Mouse (Mus musculus) kidney, postnatal 0 days (tissue): ENCODE data around the gene Timd2. TPM values are rescaled to one million over a fixed set of nuclear protein-coding genes. Genes with fewer than 3 reads are reported as not detected.
A peak's percentile ranks its signal among the peaks of the same experiment; 100 is the strongest.
"Not testable (repeated sequence)": the region's sequence is repeated elsewhere in the genome, so short reads cannot be mapped to it uniquely, and the experiment has no call there.

ENCODE experiments used
- ATAC-seq: fragments of 200-750 bp; cut with Nextera tagmentation; replicated peaks from 2 replicates; pipeline ENCODE4 v1.8.0; 2017; ENCODE audit warnings: low read depth, moderate number of reproducible peaks, moderate TSS enrichment, moderate library complexity; ENCODE audit not compliant: low FRiP score
- DNase-seq: peaks from one replicate; pipeline ENCODE4 v3.0.0-alpha.2; 2016; ENCODE audit warnings: low spot score
- H3K27ac ChIP-seq: fragments of 300-500 bp; sonication (generic); 2 replicates; pipeline ENCODE4 v1.5.1; 2014; ENCODE audit warnings: mild to moderate bottlenecking
- H3K27me3 ChIP-seq: fragments of 300-500 bp; sonication (generic); 2 replicates; pipeline ENCODE4 v1.6.1; 2014; ENCODE audit warnings: low read length, mixed read lengths; ENCODE audit not compliant: insufficient read depth
- H3K36me3 ChIP-seq: fragments of 300-500 bp; sonication (generic); 2 replicates; pipeline ENCODE4 v1.6.1; 2014; ENCODE audit warnings: low read length, mixed read lengths; ENCODE audit not compliant: insufficient read depth
- H3K4me1 ChIP-seq: fragments of 300-500 bp; sonication (generic); replicated peaks from 2 replicates; pipeline ENCODE4 v1.6.1; 2014; ENCODE audit warnings: antibody characterized with exemption, low read length, mixed read lengths; ENCODE audit not compliant: insufficient read depth
- H3K4me2 ChIP-seq: fragments of 300-500 bp; sonication (generic); 2 replicates; pipeline ENCODE4 v1.6.1; 2014; ENCODE audit warnings: mild to moderate bottlenecking, low read length, moderate library complexity, mixed read lengths
- H3K4me3 ChIP-seq: fragments of 300-500 bp; sonication (generic); replicated peaks from 2 replicates; pipeline ENCODE4 v1.5.1; 2014; ENCODE audit warnings: low read depth, low read length
- H3K9ac ChIP-seq: fragments of 300-500 bp; sonication (generic); 2 replicates; pipeline ENCODE4 v1.6.1; 2014; ENCODE audit warnings: low read depth, low read length
- H3K9me3 ChIP-seq: fragments of 300-500 bp; sonication (generic); replicated peaks from 2 replicates; pipeline ENCODE4 v1.6.1; 2016; ENCODE audit warnings: low read length, inconsistent platforms, mixed read lengths
- CTCF ChIP-seq: IDR thresholded peaks from 2 replicates; pipeline ENCODE4 v1.5.1; 2016; ENCODE audit warnings: antibody characterized with exemption, low read depth, mild to moderate bottlenecking, moderate library complexity
- WGBS: fragments of 180-500 bp; shearing (Covaris S2); extraction: QIAGEN DNeasy Blood & Tissue Kit; methylation state at CpG from one replicate; pipeline ENCODE4 v1.1.7; 2014; 5-methylcytosine and 5-hydroxymethylcytosine counted together
- polyA plus RNA-seq: library from polyadenylated mRNA; unstranded; fragments of >200 nt; fragmentation: Nextera tagmentation; extraction: Ambion mirVana; gene quantifications from 2 replicates; pipeline ENCODE4 v1.2.1, GENCODE M21; 2015

Gene Timd2
- polyA plus RNA-seq, 1 experiment from 2014 or later: 0.67 TPM

DNA sequence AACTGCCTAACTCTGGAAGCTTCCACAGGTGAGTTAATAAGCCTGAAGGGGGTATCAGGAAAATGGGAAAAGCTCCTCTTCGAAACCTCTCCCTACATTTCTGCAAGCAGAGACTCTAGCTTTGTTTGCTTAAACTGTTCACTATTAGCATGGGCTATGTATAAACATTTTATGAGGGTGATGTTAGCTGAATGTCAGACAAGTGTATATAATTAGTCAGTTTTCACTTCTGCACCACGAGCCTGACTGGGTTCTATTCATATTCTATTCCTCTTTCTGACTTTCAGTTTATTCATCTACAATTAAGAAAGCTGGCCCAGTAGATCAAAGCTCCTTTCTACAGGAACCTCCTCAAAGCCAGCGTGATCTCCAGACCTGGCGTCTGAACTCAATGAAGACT lies 32.6 kb upstream of the Timd2 start:
- no peak overlapping the region for H3K4me3 ChIP-seq
- no peaks in the 10 kb centered on the region for H3K4me1 ChIP-seq
- H3K36me3 ChIP-seq: no peaks in the 10 kb centered on the region
- WGBS: 90% methylated on average over 4 of the region's 4 CpGs
- H3K9ac ChIP-seq: no peak overlapping the region
- ATAC-seq: no peak
- H3K27ac ChIP-seq: no peak overlapping the region
- no peak for DNase-seq
- no peaks in the 10 kb centered on the region for H3K9me3 ChIP-seq
- H3K27me3 ChIP-seq: no peaks in the 10 kb centered on the region
- no peak for TF ChIP-seq CTCF
- H3K4me2 ChIP-seq: no peak overlapping the region

DNA sequence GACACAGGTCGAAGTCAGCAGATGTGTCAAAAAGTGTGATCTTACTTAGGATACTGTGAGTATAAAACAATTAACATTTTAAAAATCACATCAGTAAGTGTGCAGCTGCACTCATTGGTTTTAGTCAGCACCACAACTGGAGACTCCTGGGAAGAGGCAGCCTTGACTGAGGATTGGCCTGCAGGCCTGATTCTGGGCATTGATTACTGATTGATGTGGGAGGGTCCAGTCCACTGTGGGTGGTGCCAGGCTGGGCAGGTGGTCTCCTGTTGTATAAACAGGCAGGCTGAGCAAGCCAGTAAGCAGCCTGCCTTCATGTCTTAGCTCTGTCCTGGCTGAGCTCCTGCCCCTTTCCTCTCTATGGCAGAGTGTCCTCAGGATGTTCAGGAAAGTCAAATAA lies 28.2 kb upstream of the Timd2 start, which contains the start of gene Havcr1:
Gene Havcr1, plus strand, starts transcription at position 5 of the 400 bp plus-strand sequence.
- H3K4me1 ChIP-seq, H3K36me3 ChIP-seq, ATAC-seq, H3K9ac ChIP-seq, H3K4me3 ChIP-seq, H3K27ac ChIP-seq, DNase-seq, H3K27me3 ChIP-seq, H3K9me3 ChIP-seq, H3K4me2 ChIP-seq: not testable (repeated sequence)
- 85% methylated on average over 1 of the region's 1 CpGs for WGBS

DNA sequence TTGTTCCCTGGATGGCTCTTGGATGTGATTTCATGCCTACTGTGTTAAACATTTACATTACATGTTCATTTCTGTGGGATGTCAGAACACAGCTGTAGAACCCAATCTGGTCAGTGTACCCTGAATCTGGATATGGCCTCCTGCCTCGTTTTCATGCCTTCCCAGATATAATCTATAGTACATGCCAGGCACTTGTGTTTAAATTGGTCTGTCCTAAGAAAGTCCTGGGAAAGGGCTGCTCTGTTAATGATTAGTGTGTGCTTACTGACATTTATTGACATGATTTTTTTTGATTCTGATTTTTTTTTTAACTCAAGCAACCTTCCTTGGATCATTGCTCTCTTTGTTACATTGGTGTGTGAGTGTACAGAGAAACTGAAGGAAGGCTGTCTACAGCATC lies 27.8 kb upstream of the Timd2 start:
- Histone ChIP-seq H3K27ac (no peak overlapping the region), H3K36me3 (no peaks in the 10 kb centered on the region), H3K9ac (no peak overlapping the region), H3K4me3 (no peak overlapping the region), H3K4me2 (no peak overlapping the region), H3K4me1 (no peaks in the 10 kb centered on the region), H3K9me3 (no peaks in the 10 kb centered on the region), H3K27me3 (no peaks in the 10 kb centered on the region)
- no peak for ATAC-seq
- peak; percentile 6 for DNase-seq
- TF ChIP-seq CTCF: no peak
- WGBS: 38% methylated on average over 1 of the region's 1 CpGs

DNA sequence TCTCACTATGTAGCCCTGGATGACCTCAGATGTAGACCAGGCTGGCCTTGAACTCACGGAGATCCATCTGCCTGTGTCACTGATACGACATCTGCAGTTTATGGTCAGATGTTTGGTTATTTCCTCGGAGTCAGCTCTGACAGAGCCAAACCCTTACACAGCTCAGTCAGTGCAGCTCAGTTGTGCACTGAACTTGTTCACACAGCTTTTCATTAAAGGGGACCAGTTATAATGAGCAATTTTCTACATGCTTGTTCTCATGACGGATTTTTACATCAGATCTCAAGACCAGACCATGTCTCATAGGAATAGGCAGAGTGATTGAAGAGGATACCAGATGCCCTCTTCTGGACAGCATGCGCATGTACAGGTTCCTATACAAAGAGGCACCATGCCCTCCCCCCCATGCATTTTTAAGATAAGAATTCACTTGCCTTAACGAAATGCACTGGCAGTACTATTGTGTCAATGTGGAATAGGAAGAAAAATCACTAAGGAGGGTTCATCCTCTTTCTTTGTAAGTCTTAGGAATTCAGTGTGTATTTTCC lies 26.5 kb upstream of the Timd2 start:
- no peaks in the 10 kb centered on the region for H3K36me3 ChIP-seq
- no peaks in the 10 kb centered on the region for H3K27me3 ChIP-seq
- 63% methylated on average over 6 of the region's 6 CpGs for WGBS
- H3K27ac ChIP-seq: no peak overlapping the region
- H3K9me3 ChIP-seq: no peaks in the 10 kb centered on the region
- TF ChIP-seq CTCF: peak; percentile 66
- no peak for ATAC-seq
- DNase-seq: peak; percentile 50
- H3K9ac ChIP-seq: no peak overlapping the region
- H3K4me2 ChIP-seq: no peak overlapping the region
- no peak overlapping the region for H3K4me3 ChIP-seq
- no peaks in the 10 kb centered on the region for H3K4me1 ChIP-seq

DNA sequence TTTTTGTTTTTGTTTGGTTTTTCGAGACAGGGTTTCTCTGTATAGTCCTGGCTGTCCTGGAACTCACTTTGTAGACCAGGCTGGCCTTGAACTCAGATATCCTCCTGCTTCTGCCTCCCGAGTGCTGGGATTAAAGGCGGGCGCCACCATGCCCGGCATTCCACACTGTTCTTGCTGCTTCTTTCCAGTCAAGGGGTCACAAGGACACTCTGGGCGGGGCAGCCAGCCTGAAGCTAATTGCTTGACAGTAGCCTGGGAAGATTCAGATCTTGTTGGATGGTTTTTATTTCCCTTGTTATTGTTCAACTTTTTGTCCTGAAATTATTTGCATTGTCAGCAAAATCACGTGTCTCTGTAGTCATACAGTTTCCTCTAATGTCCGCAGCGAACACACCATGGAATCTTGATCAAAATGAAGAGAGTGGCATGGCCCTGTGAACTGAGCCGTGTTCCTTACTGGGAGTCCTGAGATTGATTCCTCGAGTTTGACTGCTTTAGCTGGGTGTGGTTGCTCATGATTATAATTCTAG lies 24.7 kb upstream of the Timd2 start:
- H3K4me2 ChIP-seq: no peak overlapping the region
- no peak overlapping the region for H3K4me3 ChIP-seq
- ATAC-seq: no peak

DNA sequence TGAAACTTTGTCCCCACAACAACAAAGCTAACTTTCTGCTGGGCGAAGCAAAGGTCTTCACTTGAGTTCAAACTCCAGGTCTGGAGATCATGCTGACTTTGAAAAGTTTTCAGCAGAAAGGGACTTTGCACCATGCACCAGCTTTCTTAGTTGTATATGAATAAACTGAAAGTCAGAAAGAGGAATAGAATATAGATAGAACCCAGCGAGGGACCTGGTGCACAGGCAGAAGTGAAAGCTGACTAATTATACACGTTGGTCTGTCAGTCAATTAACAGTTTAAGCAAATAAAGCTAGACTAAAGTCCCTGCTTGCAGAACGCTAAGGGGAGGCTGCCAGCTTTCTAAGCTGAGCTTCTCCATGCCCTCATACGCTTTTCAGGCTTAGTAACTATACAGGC lies 8.0 kb downstream of the Timd2 start:
- Histone ChIP-seq H3K9ac (no peak overlapping the region), H3K4me2 (no peak overlapping the region), H3K27me3 (no peaks in the 10 kb centered on the region), H3K27ac (no peak overlapping the region), H3K4me1 (no peaks in the 10 kb centered on the region), H3K4me3 (no peak overlapping the region), H3K36me3 (no peaks in the 10 kb centered on the region), H3K9me3 (no peaks in the 10 kb centered on the region)
- ATAC-seq: no peak
- DNase-seq: no peak
- WGBS: 82% methylated on average over 5 of the region's 5 CpGs
- no peak for TF ChIP-seq CTCF

More for the DNA sequence above, 24.7 kb upstream of the Timd2 start:
- Histone ChIP-seq H3K27ac (no peak overlapping the region), H3K9ac (no peak overlapping the region), H3K27me3 (no peaks in the 10 kb centered on the region), H3K9me3 (no peaks in the 10 kb centered on the region), H3K36me3 (no peaks in the 10 kb centered on the region), H3K4me1 (no peaks in the 10 kb centered on the region)
- DNase-seq: no peak
- WGBS: 85% methylated on average over 11 of the region's 11 CpGs
- TF ChIP-seq CTCF: no peak

DNA sequence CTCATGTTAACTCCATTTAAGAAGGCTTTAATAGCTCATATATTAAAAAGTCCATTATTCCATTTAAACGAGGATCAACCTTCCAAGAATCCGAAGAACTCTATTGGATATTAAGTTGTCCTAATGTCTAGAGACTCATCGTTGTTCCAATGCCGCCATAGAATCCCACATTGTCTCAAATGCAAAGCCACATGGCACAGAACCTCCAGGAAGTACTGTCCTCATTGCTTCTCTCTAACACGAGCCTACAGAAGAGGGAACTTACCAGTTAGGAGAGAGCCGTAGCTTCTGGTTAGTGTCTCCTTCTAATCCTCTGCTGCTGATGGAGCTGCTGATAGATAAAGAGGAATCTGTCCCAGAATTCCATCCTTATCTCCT lies 8.6 kb downstream of the Timd2 start:
- no peaks in the 10 kb centered on the region for H3K9me3 ChIP-seq
- H3K9ac ChIP-seq: no peak overlapping the region
- no peak overlapping the region for H3K4me2 ChIP-seq
- H3K36me3 ChIP-seq: no peaks in the 10 kb centered on the region
- no peaks in the 10 kb centered on the region for H3K27me3 ChIP-seq
- H3K4me3 ChIP-seq: no peak overlapping the region
- TF ChIP-seq CTCF: no peak
- no peaks in the 10 kb centered on the region for H3K4me1 ChIP-seq
- no peak overlapping the region for H3K27ac ChIP-seq
- DNase-seq: no peak
- 89% methylated on average over 6 of the region's 6 CpGs for WGBS
- ATAC-seq: no peak
